Mouse (Mus musculus) lung, embryonic 14.5 days (tissue): Measurements from ENCODE around the gene Shank2. TPM values are rescaled to one million over a fixed set of nuclear protein-coding genes. Genes with fewer than 3 reads are reported as not detected.

Experiments
- ATAC-seq: fragments of 200-750 bp; cut with Nextera tagmentation; 2 replicates; pipeline ENCODE4 v1.8.0; 2017; ENCODE audit warnings: mild to moderate bottlenecking, moderate TSS enrichment, moderate library complexity; ENCODE audit not compliant: insufficient read depth
- DNase-seq: peaks from one replicate; pipeline ENCODE4 v3.0.0-alpha.2; 2015
- H3K27ac ChIP-seq: fragments of 300-500 bp; sonication (generic); 2 replicates; pipeline ENCODE4 v1.5.1; 2014; ENCODE audit warnings: low read depth, mild to moderate bottlenecking, moderate library complexity
- H3K27me3 ChIP-seq: fragments of 300-500 bp; sonication (generic); 2 replicates; pipeline ENCODE4 v1.6.1; 2014; ENCODE audit warnings: low read length, control low read depth; ENCODE audit not compliant: insufficient read depth
- H3K36me3 ChIP-seq: fragments of 300-500 bp; sonication (generic); 2 replicates; pipeline ENCODE4 v1.6.1; 2014; ENCODE audit warnings: control low read depth; ENCODE audit not compliant: insufficient read depth
- H3K4me1 ChIP-seq: fragments of 300-500 bp; sonication (generic); 2 replicates; pipeline ENCODE4 v1.6.1; 2014; ENCODE audit warnings: antibody characterized with exemption, control low read depth; ENCODE audit not compliant: insufficient read depth
- H3K4me2 ChIP-seq: fragments of 300-500 bp; sonication (generic); 2 replicates; pipeline ENCODE4 v1.6.1; 2014; ENCODE audit warnings: mild to moderate bottlenecking
- H3K4me3 ChIP-seq: fragments of 300-500 bp; sonication (generic); 2 replicates; pipeline ENCODE4 v1.5.1; 2014; ENCODE audit warnings: low read depth, low read length
- H3K9ac ChIP-seq: fragments of 300-500 bp; sonication (generic); 2 replicates; pipeline ENCODE4 v1.6.1; 2014
- H3K9me3 ChIP-seq: fragments of 300-500 bp; sonication (generic); 2 replicates; pipeline ENCODE4 v1.6.1; 2016; ENCODE audit warnings: low read depth, low read length, control low read depth
- CTCF ChIP-seq: IDR thresholded peaks from 2 replicates; pipeline ENCODE4 v1.5.1; 2016; ENCODE audit warnings: antibody characterized with exemption, low read depth
- WGBS: fragments of 180-500 bp; shearing (Covaris S2); extraction: QIAGEN DNeasy Blood & Tissue Kit; methylation state at CpG from one replicate; pipeline ENCODE4 v1.1.7; 2014; 5-methylcytosine and 5-hydroxymethylcytosine counted together
- polyA plus RNA-seq: library from polyadenylated mRNA; unstranded; fragments of >200 nt; fragmentation: Nextera tagmentation; extraction: Ambion mirVana; gene quantifications from 2 replicates; pipeline ENCODE4 v1.2.1, GENCODE M21; 2014

The Shank2 gene
- polyA plus RNA-seq, 1 experiment from 2014 or later = 2.1 TPM

DNA sequence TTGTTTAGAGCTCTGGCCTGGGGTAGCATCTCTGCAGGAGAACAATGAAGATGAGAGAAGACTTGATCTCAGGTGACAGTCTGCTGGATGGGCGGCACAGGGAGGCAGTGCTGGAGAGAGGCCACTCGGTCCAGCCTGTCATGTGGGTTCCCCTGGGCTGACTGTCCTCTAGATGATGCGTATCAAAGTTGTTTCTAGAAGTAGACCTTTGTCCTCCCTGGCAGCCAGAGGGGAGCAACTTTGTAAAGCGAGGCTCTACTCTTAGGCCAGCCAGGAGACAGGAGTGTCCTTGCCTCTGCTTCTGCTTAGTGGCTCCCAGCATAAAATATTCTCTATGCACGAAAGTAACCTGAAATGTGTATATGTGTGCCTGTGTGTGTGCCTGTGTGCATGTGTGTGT lies 27.5 kb downstream of the Shank2 start:
- H3K4me2 ChIP-seq = no peak overlapping the region
- DNase-seq (no peak), ATAC-seq (no peak)
- no peaks in the 10 kb centered on the region for H3K27me3 ChIP-seq
- no peaks in the 10 kb centered on the region for H3K4me1 ChIP-seq
- H3K4me3 ChIP-seq = no peak overlapping the region
- H3K9me3 ChIP-seq = no peaks in the 10 kb centered on the region
- WGBS = 63% methylated on average over 5 of the region's 5 CpGs
- no peak overlapping the region for H3K9ac ChIP-seq
- no peaks in the 10 kb centered on the region for H3K36me3 ChIP-seq
- no peak for TF ChIP-seq CTCF
- H3K27ac ChIP-seq = no peak overlapping the region

DNA sequence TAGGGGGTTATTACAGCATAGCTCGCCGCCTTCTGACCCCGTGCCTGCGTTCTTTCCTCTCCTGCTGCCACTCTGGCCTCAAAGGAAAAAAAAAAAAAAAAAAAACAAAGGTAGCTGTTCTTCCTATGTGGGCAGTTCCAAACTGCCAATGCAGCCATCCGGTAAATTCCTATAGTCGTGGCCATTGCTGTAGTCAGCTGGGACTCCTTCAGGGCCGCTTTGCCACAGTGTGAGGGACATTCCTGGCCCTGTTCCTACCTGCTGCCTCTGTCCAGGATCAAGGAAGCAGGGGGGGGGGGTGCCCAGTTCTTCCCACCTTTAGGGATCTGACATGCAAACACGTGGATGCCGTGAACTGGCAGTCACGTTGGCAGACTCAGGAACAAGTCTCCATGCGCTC lies 29.1 kb downstream of the Shank2 start:
- Histone ChIP-seq H3K36me3 (no peaks in the 10 kb centered on the region), H3K27me3 (no peaks in the 10 kb centered on the region), H3K4me2 (no peak overlapping the region), H3K9me3 (no peaks in the 10 kb centered on the region), H3K27ac (no peak overlapping the region), H3K4me1 (no peaks in the 10 kb centered on the region), H3K9ac (no peak overlapping the region), H3K4me3 (no peak overlapping the region)
- 66% methylated on average over 11 of the region's 11 CpGs for WGBS
- no peak for TF ChIP-seq CTCF
- ATAC-seq = no peak
- no peak for DNase-seq

DNA sequence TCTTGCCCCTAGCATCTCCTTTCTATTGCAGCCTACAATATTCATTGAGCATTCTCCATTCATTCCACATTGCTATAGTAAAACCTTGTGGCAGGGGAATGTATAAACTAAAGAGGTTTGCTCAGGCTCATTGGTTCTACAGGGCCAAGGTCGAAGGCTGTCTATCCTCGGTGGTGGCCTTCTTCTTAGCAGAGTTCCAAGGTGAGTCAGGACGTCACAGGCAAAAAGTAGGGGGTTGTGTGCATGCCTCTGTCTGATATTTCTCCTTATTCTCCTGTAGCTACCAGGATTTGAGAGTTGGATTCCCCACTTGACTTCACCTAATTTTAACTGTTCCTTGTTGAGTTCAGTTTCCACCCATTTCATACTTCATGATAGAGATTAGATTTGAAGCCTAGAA lies 29.9 kb downstream of the Shank2 start:
- H3K9me3 ChIP-seq = no peaks in the 10 kb centered on the region
- no peak overlapping the region for H3K4me2 ChIP-seq
- no peaks in the 10 kb centered on the region for H3K27me3 ChIP-seq
- WGBS = 90% methylated on average over 3 of the region's 3 CpGs
- no peak for ATAC-seq
- H3K4me3 ChIP-seq = no peak overlapping the region
- no peak for DNase-seq
- no peak overlapping the region for H3K27ac ChIP-seq
- no peak overlapping the region for H3K9ac ChIP-seq
- no peaks in the 10 kb centered on the region for H3K36me3 ChIP-seq
- no peak for TF ChIP-seq CTCF
- no peaks in the 10 kb centered on the region for H3K4me1 ChIP-seq

DNA sequence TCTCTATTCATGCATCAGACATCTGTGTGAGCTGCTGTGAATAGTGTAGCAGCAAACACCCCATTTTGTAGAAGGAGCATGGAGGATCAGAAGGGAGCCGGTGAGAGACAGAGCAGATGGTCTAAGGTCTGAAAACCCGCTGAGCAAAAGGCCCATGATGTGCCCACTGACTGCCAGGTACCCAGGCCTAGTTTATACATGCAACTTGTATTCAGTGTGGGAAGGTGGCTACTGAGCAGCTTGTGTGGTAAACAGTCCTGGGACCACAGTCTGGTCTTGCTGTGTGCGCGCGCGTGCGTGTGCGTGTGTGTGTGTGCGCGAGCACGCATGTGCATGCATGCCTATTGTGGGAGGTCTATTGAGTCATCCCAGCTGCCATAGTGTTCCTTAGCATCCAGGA lies 35.8 kb downstream of the Shank2 start:
- no peak for ATAC-seq
- no peaks in the 10 kb centered on the region for H3K27me3 ChIP-seq
- H3K4me1 ChIP-seq = no peaks in the 10 kb centered on the region
- H3K27ac ChIP-seq = peak overlapping the region; percentile 1; the same call in 1 of the 2 replicates
- TF ChIP-seq CTCF = no peak
- no peaks in the 10 kb centered on the region for H3K36me3 ChIP-seq
- H3K4me3 ChIP-seq = no peak overlapping the region
- WGBS = 95% methylated on average over 11 of the region's 11 CpGs
- no peak overlapping the region for H3K4me2 ChIP-seq
- no peak overlapping the region for H3K9ac ChIP-seq
- no peaks in the 10 kb centered on the region for H3K9me3 ChIP-seq
- DNase-seq = no peak

DNA sequence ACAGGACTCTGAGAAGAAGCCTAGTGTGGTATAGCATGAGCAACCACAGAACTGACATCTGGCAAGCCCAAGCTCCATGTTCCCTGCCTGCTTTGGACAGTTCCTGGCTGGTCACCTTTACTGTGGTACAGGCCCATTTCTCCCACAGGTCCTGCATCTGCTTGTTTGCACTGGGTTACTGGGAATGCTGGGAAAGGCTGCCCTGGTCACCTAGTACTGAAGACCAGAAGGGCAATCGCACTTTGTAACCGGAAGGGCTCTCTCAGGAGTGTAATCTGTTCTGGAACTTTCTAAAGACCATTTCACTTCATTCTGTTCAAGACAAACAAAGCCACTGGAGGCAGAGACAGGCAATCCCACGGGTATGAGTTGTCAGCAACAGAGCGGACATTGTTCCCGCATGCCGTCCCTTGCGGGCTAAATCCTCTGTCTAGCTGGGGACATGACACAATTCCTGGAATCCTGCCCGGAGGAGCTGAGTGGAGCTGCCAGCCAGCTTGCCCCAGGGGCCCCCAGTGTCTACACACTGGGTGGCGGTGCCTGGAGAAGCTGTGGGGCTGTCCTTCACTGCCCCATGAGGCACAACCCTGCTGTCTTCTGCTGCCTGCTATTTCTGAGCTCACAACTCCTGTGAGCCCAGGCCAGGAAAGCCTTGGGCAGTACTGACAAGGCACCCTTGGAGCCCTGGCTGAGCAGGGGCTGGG lies 36.4 kb downstream of the Shank2 start:
- no peak overlapping the region for H3K4me3 ChIP-seq
- H3K4me2 ChIP-seq = no peak overlapping the region
- no peak overlapping the region for H3K9ac ChIP-seq
- TF ChIP-seq CTCF = no peak
- ATAC-seq (peak; percentile 75), DNase-seq (peak; percentile 79)
- H3K36me3 ChIP-seq = no peaks in the 10 kb centered on the region
- H3K27ac ChIP-seq = peak overlapping the region; percentile 70
- no peaks in the 10 kb centered on the region for H3K4me1 ChIP-seq
- no peaks in the 10 kb centered on the region for H3K9me3 ChIP-seq
- H3K27me3 ChIP-seq = no peaks in the 10 kb centered on the region
- WGBS = 35% methylated on average over 9 of the region's 9 CpGs

DNA sequence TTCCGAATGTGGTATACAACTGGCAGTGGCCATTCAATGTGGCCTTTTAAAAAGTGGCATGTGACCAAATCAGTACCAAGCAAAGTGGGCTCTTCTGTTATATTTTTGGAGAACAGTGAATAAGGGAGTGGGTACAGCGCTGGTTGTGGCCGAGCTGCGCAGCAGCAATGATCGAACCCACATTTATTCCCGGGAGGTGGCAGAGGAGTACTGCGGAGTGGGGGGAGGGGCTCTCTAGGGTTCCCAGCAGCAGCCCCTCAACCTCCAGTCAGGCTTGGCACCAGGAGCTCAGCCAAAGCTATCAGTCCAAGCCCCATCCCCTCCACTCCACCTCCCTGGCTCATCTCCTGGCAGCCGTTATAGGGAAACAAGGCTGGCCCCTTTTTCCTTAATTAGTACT lies 37.0 kb downstream of the Shank2 start:
- Histone ChIP-seq H3K9me3 (no peaks in the 10 kb centered on the region), H3K27ac (peak overlapping the region; percentile 70; the same call in 1 of the 2 replicates), H3K4me1 (no peaks in the 10 kb centered on the region), H3K4me2 (no peak overlapping the region), H3K36me3 (no peaks in the 10 kb centered on the region), H3K27me3 (no peaks in the 10 kb centered on the region), H3K9ac (no peak overlapping the region), H3K4me3 (no peak overlapping the region)
- ATAC-seq = no peak
- no peak for DNase-seq
- TF ChIP-seq CTCF = no peak
- 65% methylated on average over 8 of the region's 8 CpGs for WGBS

DNA sequence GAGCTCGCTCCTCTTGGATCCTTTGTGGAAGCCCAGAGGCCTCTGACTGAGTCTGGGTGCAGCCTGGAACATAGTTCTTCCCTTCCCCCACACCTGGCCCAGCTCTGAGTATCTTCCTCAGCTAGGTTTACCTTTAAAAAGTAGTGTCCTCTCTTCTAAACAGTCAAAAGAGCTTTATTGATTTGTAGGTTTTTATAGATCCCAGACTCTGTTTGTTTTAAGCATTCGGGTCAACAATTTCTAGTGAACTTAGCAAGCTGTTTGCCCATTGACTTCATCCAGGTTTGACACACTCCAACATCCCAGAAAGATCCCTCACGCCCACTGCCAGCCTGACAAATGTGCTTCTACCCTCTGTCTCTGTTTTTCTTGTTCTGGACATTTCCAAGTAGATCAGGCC lies 38.6 kb downstream of the Shank2 start:
- Histone ChIP-seq H3K4me3 (no peak overlapping the region), H3K9ac (no peak overlapping the region), H3K4me1 (no peaks in the 10 kb centered on the region), H3K27ac (no peak overlapping the region), H3K4me2 (no peak overlapping the region), H3K27me3 (no peaks in the 10 kb centered on the region), H3K36me3 (no peaks in the 10 kb centered on the region), H3K9me3 (no peaks in the 10 kb centered on the region)
- ATAC-seq (no peak), DNase-seq (no peak)
- WGBS = 55% methylated on average over 3 of the region's 3 CpGs
- TF ChIP-seq CTCF = no peak
